Mouse (Mus musculus): ENCODE results near the gene Wwox.

DNA sequence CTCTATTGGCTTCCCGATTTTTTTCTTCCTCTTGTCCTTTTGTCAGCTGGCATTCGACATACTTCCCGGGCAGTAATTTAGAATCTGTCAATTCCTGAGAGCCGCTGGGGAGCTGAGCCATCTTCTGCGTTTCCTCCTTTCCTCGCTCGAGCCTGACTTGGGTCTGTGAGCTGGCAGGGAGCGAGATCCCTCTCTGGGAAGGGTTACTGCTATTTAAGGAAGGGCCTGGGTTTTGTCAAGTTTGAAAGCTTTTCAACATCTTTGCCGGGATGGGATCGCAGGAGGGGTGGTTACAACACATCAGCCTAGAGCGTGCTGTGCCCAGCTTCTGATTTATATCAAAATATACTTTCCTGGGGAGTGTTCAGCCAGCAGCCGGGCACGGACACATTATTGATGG is 725.4 kb downstream of the Wwox start:
- TF ChIP-seq CTCF (IDR thresholded peaks at IDR 0.05; ENCODE audit: control insufficient read depth, insufficient read depth, low read length) (no peak), POLR2A (IDR thresholded peaks at IDR 0.05; ENCODE audit: borderline replicate concordance, control insufficient read depth, low read depth, low read length) (no peak)
